Comparison of ENCODE assay signal across 8 mouse cellular contexts in genomic region chr15:27465391-27466005, GRCm38 (mm10). TPM values are rescaled to one million over a fixed set of nuclear protein-coding genes. Genes with fewer than 3 reads are reported as not detected.
DNase-seq lines count a peak whose midpoint lies in the region; ATAC-seq lines count a peak whose summit lies in the region.

No protein-coding gene starts in this region.

- peak overlapping the region; percentile 82 for H3K4me2 ChIP-seq in hindbrain, embryonic 11.5 days (replicated peaks; ENCODE audit: low read depth, low read length)
- H3K4me2 ChIP-seq in midbrain, embryonic 13.5 days (replicated peaks) = peak overlapping the region; percentile 75

- H3K36me3 ChIP-seq in hindbrain, embryonic 11.5 days (ENCODE audit: control insufficient read depth, insufficient read depth, low read length) = no peaks in the 10 kb centered on the region
- no peaks in the 10 kb centered on the region for H3K36me3 ChIP-seq in midbrain, embryonic 13.5 days

- H3K4me1 ChIP-seq in hindbrain, embryonic 11.5 days (replicated peaks; ENCODE audit: control insufficient read depth, insufficient read depth, low read length) = no peaks in the 10 kb centered on the region
- H3K4me1 ChIP-seq in midbrain, embryonic 13.5 days (replicated peaks) = peaks cover 39% of the 10 kb centered on the region

- peak; percentile 10 for DNase-seq in CD4-positive, CD25-positive, alpha-beta regulatory T cell, adult 2 months (ENCODE audit: low read depth, low spot score)
- DNase-seq in right cerebral cortex, postnatal 4 days = peak; percentile 52
- DNase-seq in right cerebral cortex, postnatal 25 days = no peak
- peak; percentile 54 for DNase-seq in hindbrain, embryonic 11.5 days (ENCODE audit: low spot score)
- DNase-seq in ovary, adult 18-20 months (ENCODE audit: low spot score) = no peak
- DNase-seq in layer of hippocampus, postnatal 36 days = no peak

- peak overlapping the region; percentile 91 for H3K9ac ChIP-seq in hindbrain, embryonic 11.5 days (ENCODE audit: low read depth, low read length)
- peak overlapping the region; percentile 91 for H3K9ac ChIP-seq in midbrain, embryonic 13.5 days (replicated peaks)

- no peak for ATAC-seq in CD4-positive, CD25-positive, alpha-beta regulatory T cell, adult 4 months
- ATAC-seq in hindbrain, embryonic 11.5 days (ENCODE audit: low FRiP score) = peak; percentile 39; the same call in 1 of the 2 replicates
- ATAC-seq in midbrain, embryonic 13.5 days = no peak

- 19% methylated on average over 8 of the region's 8 CpGs for WGBS in hindbrain, embryonic 11.5 days
- 21% methylated on average over 8 of the region's 8 CpGs for WGBS in midbrain, embryonic 13.5 days

- 0 out of 2 replicates have a peak, but pooled peaks cover 2% of the 10 kb centered on the region for H3K27me3 ChIP-seq in hindbrain, embryonic 11.5 days (ENCODE audit: control insufficient read depth, insufficient read depth, low read length)
- no peaks in the 10 kb centered on the region for H3K27me3 ChIP-seq in midbrain, embryonic 13.5 days

- peak overlapping the region; percentile 76 for H3K4me3 ChIP-seq in hindbrain, embryonic 11.5 days (ENCODE audit: low read depth, low read length)
- peak overlapping the region; percentile 82 for H3K4me3 ChIP-seq in midbrain, embryonic 13.5 days (replicated peaks)

- peak overlapping the region; percentile 89 for H3K27ac ChIP-seq in hindbrain, embryonic 11.5 days (ENCODE audit: low read depth, low read length)
- H3K27ac ChIP-seq in midbrain, embryonic 13.5 days = peak overlapping the region; percentile 96

- no peaks in the 10 kb centered on the region for H3K9me3 ChIP-seq in hindbrain, embryonic 11.5 days (ENCODE audit: control insufficient read depth, low read length)
- H3K9me3 ChIP-seq in midbrain, embryonic 13.5 days = no peaks in the 10 kb centered on the region

RNA-seq across cellular contexts. Expression of gene Ank, which starts 1.0 kb away (rescaled TPM):
- 10 to 100 TPM; 15.2 to 16.9 TPM for polyA plus RNA-seq in CD4-positive, CD25-positive, alpha-beta regulatory T cell, adult 4 months (2017; shearing (Covaris generic))
- 12.1 and 13.9 TPM in 2 replicates for polyA plus RNA-seq in hindbrain, embryonic 11.5 days (2014; fragmentation: Nextera tagmentation; extraction: Ambion mirVana)
- 9.9 and 11.5 TPM in 2 replicates for polyA plus RNA-seq in midbrain, embryonic 13.5 days (2015; fragmentation: Nextera tagmentation; extraction: Ambion mirVana)
- 100 to 1,000 TPM; 156 to 161 TPM for total RNA-seq in layer of hippocampus, postnatal 36 days (2021)

Comparison
In these comparisons a context has a peak if more than half of its experiments do, and no peak if none do; other contexts are left out.
1. DNase-seq: peak in CD4-positive, CD25-positive, alpha-beta regulatory T cell, adult 2 months (single experiment), right cerebral cortex, postnatal 4 days (single experiment) and hindbrain, embryonic 11.5 days (single experiment); none in right cerebral cortex, postnatal 25 days (single experiment), ovary, adult 18-20 months (single experiment) and layer of hippocampus, postnatal 36 days (0 of 2).